Mouse (Mus musculus): ENCODE results near the gene Nans.

Nans gene

DNA sequence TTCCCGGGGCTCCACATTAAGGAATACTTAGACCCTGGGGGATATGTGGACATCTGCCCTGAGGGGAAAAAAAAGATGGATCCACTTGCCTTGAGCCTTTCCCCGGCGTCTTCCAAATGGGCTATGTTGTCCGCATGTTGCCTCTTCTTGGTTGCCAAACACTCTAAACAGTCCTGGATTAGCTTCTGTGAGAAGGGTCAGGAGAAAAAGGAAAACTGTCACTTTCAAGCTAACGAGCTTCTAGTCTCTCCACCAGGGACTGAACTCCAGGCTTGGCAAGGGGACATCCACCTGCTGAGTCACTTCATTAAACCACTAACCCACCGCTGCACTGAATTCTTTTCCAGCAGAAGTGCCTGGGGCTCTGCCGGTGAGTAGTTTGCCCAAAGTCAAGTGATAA, 43.9 kb downstream of the Nans start:
- DNase-seq (ENCODE audit: low spot score in 2 of 2) = no peak

GRCm38 (mm10) chr4:46533934-46534720, 45.1 kb downstream of the Nans start:
- DNase-seq (ENCODE audit: low spot score in 2 of 2) = no peak

GRCm38 (mm10) chr4:46535094-46535830, 46.2 kb downstream of the Nans start:
- no peak for DNase-seq (ENCODE audit: low spot score in 2 of 2)

DNA sequence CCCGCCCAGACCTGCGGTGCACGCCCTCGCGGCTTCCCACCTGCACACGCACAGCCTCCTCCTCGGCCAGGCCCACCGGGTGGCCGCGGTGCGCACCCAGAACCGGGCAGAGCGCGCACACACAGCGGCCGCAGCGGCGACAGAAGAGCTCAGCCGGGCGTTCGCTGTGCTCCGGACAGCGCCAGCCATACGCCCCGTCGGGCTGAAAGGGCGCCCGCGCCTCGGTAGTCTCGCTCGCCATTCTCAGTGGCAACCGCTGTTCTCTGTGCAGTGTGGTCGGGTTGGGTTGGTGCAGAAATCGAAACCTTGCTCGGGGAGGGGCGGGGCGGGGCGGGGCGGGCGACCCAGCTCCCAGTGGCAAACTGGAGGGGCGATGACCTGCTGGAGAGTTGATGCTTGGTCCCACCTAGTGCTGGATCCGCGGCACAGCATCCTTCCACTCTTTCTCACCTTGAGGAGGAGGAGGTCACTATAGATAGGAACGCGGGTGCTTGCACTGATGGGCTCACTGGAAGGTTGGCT, 46.9 kb downstream of the Nans start, which contains the start of gene Trim14:
TSS of gene Trim14 (minus strand) at position 302 of the 522 bp plus-strand sequence.
- DNase-seq (ENCODE audit: low spot score in 2 of 2) = no peak

- DNase-seq (ENCODE audit: low spot score in 2 of 2) = no peak
These were observed 50.1 kb downstream of the Nans start for GRCm38 (mm10) chr4:46539167-46539566.

DNA sequence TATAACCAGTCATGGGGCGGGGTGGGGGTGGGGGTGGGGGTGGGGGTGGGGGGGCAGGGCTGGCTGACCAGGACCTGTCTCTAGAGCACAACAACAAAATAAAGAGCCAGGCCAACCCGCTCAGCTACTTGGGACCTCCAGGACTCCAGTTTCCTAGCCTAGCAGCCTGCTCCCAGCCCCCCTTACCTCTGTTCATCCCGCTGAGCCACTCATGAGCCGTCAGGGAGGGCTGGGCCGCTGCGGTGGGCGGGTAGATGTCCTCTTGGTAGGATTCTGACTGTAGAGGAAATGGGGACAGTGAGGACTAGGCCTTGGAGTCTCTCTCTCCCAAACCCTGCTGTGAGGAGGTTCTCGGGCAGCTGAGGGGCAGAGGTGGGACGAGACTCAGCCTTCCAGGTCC, 52.7 kb downstream of the Nans start:
- no peak for DNase-seq (ENCODE audit: low spot score in 2 of 2)

DNA sequence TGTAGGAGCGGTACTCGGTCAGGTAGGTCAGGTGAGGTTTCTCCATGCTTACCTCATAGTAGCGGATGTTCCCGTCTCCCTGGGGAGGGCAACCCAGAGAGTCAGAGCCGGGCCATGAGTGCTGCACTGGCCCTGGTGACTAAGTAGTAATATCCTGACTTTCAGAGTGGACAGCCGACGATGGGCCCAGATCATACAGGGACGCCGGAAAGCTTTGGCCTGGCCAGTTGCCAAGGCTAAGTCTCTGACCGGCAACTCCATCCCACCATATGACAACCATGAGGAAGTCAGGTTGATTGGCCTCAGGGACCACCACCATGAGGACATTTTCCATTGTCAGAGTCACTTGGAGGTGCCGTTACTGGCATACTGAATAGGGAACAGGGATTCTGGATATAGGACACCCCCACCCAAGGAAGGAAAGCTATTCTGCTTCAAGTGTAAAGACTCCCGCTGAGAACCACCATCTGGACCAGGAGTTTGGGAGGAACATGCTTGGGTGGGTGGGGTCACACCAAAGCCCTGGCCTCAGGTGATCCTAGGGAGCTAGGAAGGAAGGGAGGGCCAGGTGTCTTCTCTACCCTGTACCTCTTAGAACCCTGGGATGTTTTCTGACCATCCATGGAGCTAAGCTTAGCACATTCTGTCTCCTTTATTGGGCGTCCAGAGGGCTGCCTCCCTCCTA, 54.5 kb downstream of the Nans start:
- no peak for DNase-seq (ENCODE audit: low spot score in 2 of 2)

DNA sequence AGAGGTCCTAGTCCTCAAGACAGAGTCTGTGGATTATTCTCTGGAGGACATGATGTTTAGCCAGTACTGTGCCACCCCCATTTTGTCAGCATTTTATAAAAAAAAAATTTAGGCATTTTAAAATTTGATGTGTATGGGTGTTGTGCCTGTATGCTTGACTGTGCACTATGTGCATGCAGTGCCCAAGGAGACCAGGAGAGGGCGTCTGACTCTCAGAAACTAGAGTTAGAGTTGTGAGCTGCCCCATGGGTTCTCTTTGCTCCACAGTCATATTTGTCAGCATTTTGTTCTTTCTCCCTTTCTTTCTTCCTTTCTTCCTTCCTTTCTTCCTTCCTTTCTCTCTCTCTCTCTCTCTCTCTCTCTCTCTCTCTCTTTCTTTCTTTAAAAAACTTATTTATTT, 55.3 kb downstream of the Nans start:
- no peak for DNase-seq (ENCODE audit: low spot score in 2 of 2)

GRCm38 (mm10) chr4:46545498-46545897, 56.5 kb downstream of the Nans start:
- DNase-seq (ENCODE audit: low spot score in 2 of 2) = no peak

GRCm38 (mm10) chr4:46546709-46547108, 57.7 kb downstream of the Nans start:
- DNase-seq (ENCODE audit: low spot score in 2 of 2) = no peak

DNA sequence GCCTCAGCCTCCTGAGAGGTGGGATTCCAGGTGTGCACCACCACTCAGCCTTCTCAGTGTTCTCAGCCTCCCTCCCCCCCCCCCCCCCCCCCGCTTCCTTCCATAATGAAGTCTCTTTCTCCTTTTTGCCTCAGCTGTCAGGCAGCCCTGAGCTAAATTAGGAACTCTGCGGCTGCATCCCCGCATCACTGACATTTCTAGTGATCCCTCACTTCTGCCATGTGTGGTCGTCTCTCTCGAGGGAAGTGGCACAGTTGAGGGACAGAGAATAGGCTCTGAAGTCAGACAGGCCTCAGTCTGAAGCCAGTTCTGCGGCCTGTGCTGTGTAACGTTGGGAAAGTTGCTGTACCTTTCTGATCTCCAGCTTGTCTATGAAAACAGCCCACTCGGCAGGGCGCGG, 60.9 kb downstream of the Nans start:
- DNase-seq (ENCODE audit: low spot score in 2 of 2) = no peak

DNA sequence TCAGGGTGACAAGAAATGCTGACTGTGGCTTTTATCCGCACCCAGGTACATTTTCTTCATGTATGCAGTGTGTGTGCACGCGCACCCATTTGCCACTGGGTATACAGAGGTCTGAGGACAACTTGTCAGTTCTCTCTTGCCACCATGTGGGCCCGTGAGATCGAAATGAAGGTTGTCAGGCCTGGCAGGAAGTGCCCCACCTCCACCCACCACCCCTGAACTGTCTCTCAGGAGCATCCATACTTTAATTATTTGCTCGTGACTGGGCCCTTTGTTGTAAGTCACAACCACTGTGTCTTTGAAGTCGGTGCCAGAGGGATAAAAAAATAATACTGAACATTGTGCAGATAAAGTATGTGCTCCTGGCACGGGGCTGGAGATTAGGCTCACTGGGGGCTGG, 61.4 kb downstream of the Nans start:
- no peak for DNase-seq (ENCODE audit: low spot score in 2 of 2)

All from right cerebral cortex, postnatal 36 days (tissue).